Mouse (Mus musculus) heart, embryonic 14.5 days (tissue): ENCODE measurements around the gene Exosc1. TPM values are rescaled to one million over a fixed set of nuclear protein-coding genes. Genes with fewer than 3 reads are reported as not detected.

Experiments used
- ATAC-seq: fragments of 200-750 bp; cut with Nextera tagmentation; 2 replicates; pipeline ENCODE4 v1.8.0; 2017; ENCODE audit warnings: low read depth, moderate TSS enrichment; ENCODE audit not compliant: insufficient number of reproducible peaks, insufficient read depth, low FRiP score
- H3K27ac ChIP-seq, 2 experiments: fragments of 200-500 bp in 1 of 2; fragments of 300-500 bp in 1 of 2; sonication (generic) in 1 of 2; replicated peaks in 1 of 2; 2 replicates each; pipeline ENCODE4 v1.5.1; 2012 to 2014; ENCODE audit warnings: low read depth in 2 of 2, low read length in 2 of 2, control low read depth in 1 of 2, mild to moderate bottlenecking in 1 of 2, mixed read lengths in 1 of 2; ENCODE audit not compliant: control insufficient read depth in 1 of 2, insufficient read depth in 1 of 2
- H3K27me3 ChIP-seq: fragments of 300-500 bp; sonication (generic); 2 replicates; pipeline ENCODE4 v1.6.1; 2014; ENCODE audit warnings: mild to moderate bottlenecking, low read length, control low read depth; ENCODE audit not compliant: control insufficient read depth, insufficient read depth
- H3K36me3 ChIP-seq: fragments of 300-500 bp; sonication (generic); 2 replicates; pipeline ENCODE4 v1.6.1; 2014; ENCODE audit warnings: mild to moderate bottlenecking, control low read depth, low read length, mixed read lengths; ENCODE audit not compliant: control insufficient read depth, insufficient read depth
- H3K4me1 ChIP-seq, 2 experiments: fragments of 200-500 bp in 1 of 2; fragments of 300-500 bp in 1 of 2; sonication (generic) in 1 of 2; 2 replicates each; pipeline ENCODE4 v1.6.1; 2012 to 2014; ENCODE audit warnings: low read length in 2 of 2, control low read depth in 1 of 2, mixed read lengths in 1 of 2; ENCODE audit not compliant: control insufficient read depth in 2 of 2, insufficient read depth in 2 of 2
- H3K4me2 ChIP-seq: fragments of 300-500 bp; sonication (generic); 2 replicates; pipeline ENCODE4 v1.6.1; 2014; ENCODE audit warnings: mild to moderate bottlenecking, low read length
- H3K4me3 ChIP-seq, 2 experiments: fragments of 200-500 bp in 1 of 2; fragments of 300-500 bp in 1 of 2; sonication (generic) in 1 of 2; 2 replicates each; pipeline ENCODE4 v1.5.1; 2012 to 2014; ENCODE audit warnings: low read length in 2 of 2, mild to moderate bottlenecking in 2 of 2, control low read depth in 1 of 2, low read depth in 1 of 2, moderate library complexity in 1 of 2; ENCODE audit not compliant: control insufficient read depth in 1 of 2, insufficient read depth in 1 of 2
- H3K9ac ChIP-seq: fragments of 300-500 bp; sonication (generic); 2 replicates; pipeline ENCODE4 v1.6.1; 2014; ENCODE audit warnings: mild to moderate bottlenecking, low read length
- H3K9me3 ChIP-seq: fragments of 300-500 bp; sonication (generic); 2 replicates; pipeline ENCODE4 v1.6.1; 2016; ENCODE audit warnings: low read length, control low read depth; ENCODE audit not compliant: control insufficient read depth
- WGBS: fragments of 180-500 bp; shearing (Covaris S2); extraction: QIAGEN DNeasy Blood & Tissue Kit; methylation state at CpG from one replicate; pipeline ENCODE4 v1.1.7; 2014; 5-methylcytosine and 5-hydroxymethylcytosine counted together
- polyA plus RNA-seq: library from polyadenylated mRNA; unstranded; fragments of >200 nt; fragmentation: Nextera tagmentation; extraction: Ambion mirVana; gene quantifications from 2 replicates; pipeline ENCODE4 v1.2.1, GENCODE M21; 2014

Gene Exosc1
- polyA plus RNA-seq, result 40.8 and 42.0 TPM in 2 replicates

GRCm38 (mm10) chr19:41933179-41934086, at the start of gene Exosc1, which contains the start of gene Zdhhc16:
TSS of gene Exosc1 (minus strand) at chr19:41933423.
TSS of gene Zdhhc16 (plus strand) at chr19:41933480.
- H3K4me3 ChIP-seq, result peak within 1 kb of the TSS; percentile 83 to 89
- H3K9me3 ChIP-seq, result no peaks in the 10 kb centered on the region
- WGBS, result under 1% methylated on average over 47 of the region's 47 CpGs
- peak within 1 kb of the TSS; percentile 91 for H3K4me2 ChIP-seq
- H3K4me1 ChIP-seq, result peaks cover 5 to 18% of the 10 kb centered on the region in 2 experiments
- H3K36me3 ChIP-seq, result peaks cover 47% of the 10 kb centered on the region
- peak; percentile 99 for ATAC-seq
- H3K27me3 ChIP-seq, result no peaks in the 10 kb centered on the region
- peak within 1 kb of the TSS in 1 of 2 experiments; percentile 12; a peak in 2 of 4 replicates for H3K27ac ChIP-seq
- H3K9ac ChIP-seq, result peak within 1 kb of the TSS; percentile 92

- H3K27ac ChIP-seq, result peak overlapping the region; percentile 93 to 94
- WGBS, result 9% methylated on average over 4 of the region's 4 CpGs
- peak overlapping the region; percentile 89 for H3K9ac ChIP-seq
- no peaks in the 10 kb centered on the region for H3K9me3 ChIP-seq
- peaks cover 5 to 25% of the 10 kb centered on the region in 2 experiments for H3K4me1 ChIP-seq
- peak overlapping the region; percentile 94 for H3K4me2 ChIP-seq
- peak overlapping the region; percentile 82 to 86 for H3K4me3 ChIP-seq
- no peaks in the 10 kb centered on the region for H3K36me3 ChIP-seq
- ATAC-seq, result no peak
- H3K27me3 ChIP-seq, result no peaks in the 10 kb centered on the region
Observed at GRCm38 (mm10) chr19:41982791-41983150, 49.5 kb upstream of the Exosc1 start.

- peak overlapping the region; percentile 82 to 86 for H3K4me3 ChIP-seq
- no peaks in the 10 kb centered on the region for H3K27me3 ChIP-seq
- ATAC-seq, result no peak
- peak overlapping the region; percentile 89 for H3K9ac ChIP-seq
- peak overlapping the region; percentile 93 to 94 for H3K27ac ChIP-seq
- H3K9me3 ChIP-seq, result no peaks in the 10 kb centered on the region
- peak overlapping the region; percentile 94 for H3K4me2 ChIP-seq
- WGBS, result under 1% methylated on average over 70 of the region's 74 CpGs
- peaks cover 5 to 26% of the 10 kb centered on the region in 2 experiments for H3K4me1 ChIP-seq
- no peaks in the 10 kb centered on the region; the same call in 1 of the 2 replicates for H3K36me3 ChIP-seq
Observed at GRCm38 (mm10) chr19:41981931-41982790, 48.9 kb upstream of the Exosc1 start.

- H3K4me1 ChIP-seq, result peaks cover 5 to 26% of the 10 kb centered on the region in 2 experiments
- ATAC-seq, result no peak; the same call in 1 of the 2 replicates
- under 1% methylated on average over 26 of the region's 33 CpGs for WGBS
Observed at GRCm38 (mm10) chr19:41981595-41981927, 48.3 kb upstream of the Exosc1 start, which contains the start of gene Ubtd1. TSS of gene Ubtd1 (plus strand) at chr19:41981763.

DNA sequence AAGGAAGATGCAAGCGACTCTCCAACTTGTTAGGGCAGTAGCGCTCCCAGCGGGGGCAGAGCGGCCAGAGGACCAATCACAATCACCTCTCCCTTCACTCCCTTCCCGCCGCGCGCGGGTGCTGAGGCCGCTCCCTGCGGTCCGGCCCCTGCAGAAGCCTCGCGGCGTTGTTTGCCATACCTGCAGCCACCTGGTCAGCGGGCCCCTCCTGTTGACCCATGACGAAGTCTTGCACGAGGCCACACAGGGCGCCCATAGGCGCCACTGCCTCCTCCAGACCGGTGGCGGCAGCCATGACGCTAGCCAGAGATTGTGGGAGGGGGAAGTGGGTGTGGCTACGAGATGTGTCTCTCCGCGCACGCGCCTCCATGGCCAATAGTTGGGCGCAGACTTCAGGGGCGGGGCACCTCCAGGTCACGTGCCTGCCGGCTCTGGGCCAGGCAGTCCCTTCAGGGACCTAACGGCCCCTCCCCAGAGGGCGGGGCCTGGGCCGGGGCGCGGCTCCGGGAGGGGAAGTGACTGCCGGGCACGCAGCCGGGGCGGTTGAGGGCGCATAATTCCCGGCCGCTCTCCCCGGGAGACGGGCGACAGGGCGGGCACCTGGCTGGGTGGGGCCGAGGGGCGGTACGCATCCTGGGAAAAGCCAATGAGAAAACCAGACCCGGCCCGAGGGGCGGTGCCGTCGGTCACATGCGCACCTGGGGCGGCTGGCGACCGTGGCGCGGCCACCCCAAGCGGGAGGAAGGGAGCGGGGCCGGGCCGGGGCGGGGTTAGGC, 47.8 kb upstream of the Exosc1 start, which contains the start of gene Mms19:
Gene Mms19, minus strand, starts transcription at position 339 of the 776 bp plus-strand sequence.
- under 1% methylated on average over 53 of the region's 68 CpGs for WGBS
- Histone ChIP-seq H3K4me3 (peak within 1 kb of the TSS; percentile 82 to 86), H3K36me3 (no peaks in the 10 kb centered on the region; the same call in 1 of the 2 replicates), H3K4me1 (peaks cover 5 to 26% of the 10 kb centered on the region in 2 experiments), H3K9ac (peak within 1 kb of the TSS; percentile 89), H3K9me3 (no peaks in the 10 kb centered on the region), H3K27ac (peak within 1 kb of the TSS; percentile 93 to 94), H3K27me3 (no peaks in the 10 kb centered on the region), H3K4me2 (peak within 1 kb of the TSS; percentile 94)
- ATAC-seq, result peak; percentile 96

More at GRCm38 (mm10) chr19:41981595-41981927, 48.3 kb upstream of the Exosc1 start, which contains the start of gene Ubtd1:
- peak within 1 kb of the TSS; percentile 82 to 86 for H3K4me3 ChIP-seq
- H3K27me3 ChIP-seq, result no peaks in the 10 kb centered on the region
- peak within 1 kb of the TSS; percentile 89 for H3K9ac ChIP-seq
- H3K36me3 ChIP-seq, result no peaks in the 10 kb centered on the region; the same call in 1 of the 2 replicates
- peak within 1 kb of the TSS; percentile 94 for H3K4me2 ChIP-seq
- peak within 1 kb of the TSS; percentile 93 to 94 for H3K27ac ChIP-seq
- no peaks in the 10 kb centered on the region for H3K9me3 ChIP-seq

GRCm38 (mm10) chr19:41980422-41980818, 47.2 kb upstream of the Exosc1 start:
- H3K9ac ChIP-seq, result peak overlapping the region; percentile 75
- ATAC-seq, result no peak
- peaks cover 5 to 26% of the 10 kb centered on the region in 2 experiments for H3K4me1 ChIP-seq
- H3K27me3 ChIP-seq, result no peaks in the 10 kb centered on the region
- H3K36me3 ChIP-seq, result no peaks in the 10 kb centered on the region; the same call in 1 of the 2 replicates
- no peaks in the 10 kb centered on the region for H3K9me3 ChIP-seq
- peak overlapping the region; percentile 83 to 94 for H3K27ac ChIP-seq
- under 1% methylated on average over 16 of the region's 16 CpGs for WGBS
- peak overlapping the region; percentile 82 to 86 for H3K4me3 ChIP-seq
- H3K4me2 ChIP-seq, result peak overlapping the region; percentile 68
